Mouse (Mus musculus): ENCODE measurements around the gene Tnrc6b. TPM values are rescaled to one million over a fixed set of nuclear protein-coding genes. Genes with fewer than 3 reads are reported as not detected.
A peak's percentile ranks its signal among the peaks of the same experiment; 100 is the strongest.

Gene Tnrc6b
- total and polyA plus RNA-seq, 2 experiments from 2014 or later = 32.2 to 33.5 TPM

- Histone ChIP-seq H3K4me2 (ENCODE audit: low read depth, low read length) (peak within 1 kb of the TSS; percentile 89), H3K27ac (peak within 1 kb of the TSS; percentile 78), H3K9me3 (ENCODE audit: low read length) (no peaks in the 10 kb centered on the region), H3K36me3 (ENCODE audit: insufficient read depth, low read length) (peaks cover 5% of the 10 kb centered on the region), H3K4me3 (ENCODE audit: low read length) (peak within 1 kb of the TSS; percentile 71), H3K27me3 (ENCODE audit: insufficient read depth, low read length) (no peaks in the 10 kb centered on the region), H3K9ac (replicated peaks; ENCODE audit: low read length) (peak within 1 kb of the TSS; percentile 48), H3K4me1 (ENCODE audit: insufficient read depth, low read length) (peaks cover 5% of the 10 kb centered on the region)
- WGBS = under 1% methylated on average over 63 of the region's 63 CpGs
- ATAC-seq (peak; percentile 97), DNase-seq (ENCODE audit: low spot score) (peak; percentile 95)
- TF ChIP-seq CTCF (IDR thresholded peaks at IDR 0.05; ENCODE audit: low read depth) = peak; percentile 98
These were observed 237.3 kb downstream of the Tnrc6b start, which contains the start of gene Adsl for GRCm38 (mm10) chr15:80948145-80949135. Gene Adsl (plus strand): TSS chr15:80948490.

GRCm38 (mm10) chr15:80949431-80949830 lies 238.3 kb downstream of the Tnrc6b start:
- Histone ChIP-seq H3K9ac (replicated peaks; ENCODE audit: low read length) (no peak overlapping the region), H3K4me3 (ENCODE audit: low read length) (peak overlapping the region; percentile 71)

GRCm38 (mm10) chr15:80950055-80950454 lies 238.9 kb downstream of the Tnrc6b start:
- Histone ChIP-seq H3K4me3 (ENCODE audit: low read length) (no peak overlapping the region), H3K4me1 (ENCODE audit: insufficient read depth, low read length) (peaks cover 5% of the 10 kb centered on the region), H3K27me3 (ENCODE audit: insufficient read depth, low read length) (no peaks in the 10 kb centered on the region), H3K9ac (replicated peaks; ENCODE audit: low read length) (no peak overlapping the region), H3K9me3 (ENCODE audit: low read length) (no peaks in the 10 kb centered on the region), H3K27ac (no peak overlapping the region), H3K36me3 (ENCODE audit: insufficient read depth, low read length) (peaks cover 17% of the 10 kb centered on the region), H3K4me2 (ENCODE audit: low read depth, low read length) (peak overlapping the region; percentile 89; the same call in 1 of the 2 replicates)
- TF ChIP-seq CTCF (IDR thresholded peaks at IDR 0.05; ENCODE audit: low read depth) = no peak
- no peak for ATAC-seq
- WGBS = 87% methylated on average over 7 of the region's 7 CpGs
- DNase-seq (ENCODE audit: low spot score) = no peak

More at GRCm38 (mm10) chr15:80949431-80949830, 238.3 kb downstream of the Tnrc6b start:
- H3K4me2 ChIP-seq (ENCODE audit: low read depth, low read length) = peak overlapping the region; percentile 89
- no peak for ATAC-seq
- no peak for TF ChIP-seq CTCF (IDR thresholded peaks at IDR 0.05; ENCODE audit: low read depth)
- peaks cover 10% of the 10 kb centered on the region for H3K36me3 ChIP-seq (ENCODE audit: insufficient read depth, low read length)
- DNase-seq (ENCODE audit: low spot score) = no peak
- H3K27ac ChIP-seq = no peak overlapping the region
- H3K27me3 ChIP-seq (ENCODE audit: insufficient read depth, low read length) = no peaks in the 10 kb centered on the region
- H3K9me3 ChIP-seq (ENCODE audit: low read length) = no peaks in the 10 kb centered on the region
- peaks cover 5% of the 10 kb centered on the region for H3K4me1 ChIP-seq (ENCODE audit: insufficient read depth, low read length)
- WGBS = 58% methylated on average over 4 of the region's 4 CpGs

GRCm38 (mm10) chr15:80953971-80954370 lies 242.9 kb downstream of the Tnrc6b start:
- Histone ChIP-seq H3K27me3 (ENCODE audit: insufficient read depth, low read length) (no peaks in the 10 kb centered on the region), H3K36me3 (ENCODE audit: insufficient read depth, low read length) (peaks cover 39% of the 10 kb centered on the region), H3K9me3 (ENCODE audit: low read length) (no peaks in the 10 kb centered on the region), H3K9ac (replicated peaks; ENCODE audit: low read length) (no peak overlapping the region), H3K4me1 (ENCODE audit: insufficient read depth, low read length) (peaks cover 5% of the 10 kb centered on the region), H3K27ac (no peak overlapping the region), H3K4me2 (ENCODE audit: low read depth, low read length) (no peak overlapping the region), H3K4me3 (ENCODE audit: low read length) (no peak overlapping the region)
- TF ChIP-seq CTCF (IDR thresholded peaks at IDR 0.05; ENCODE audit: low read depth) = no peak
- ATAC-seq = no peak
- WGBS = 93% methylated on average over 9 of the region's 9 CpGs
- DNase-seq (ENCODE audit: low spot score) = no peak

- Histone ChIP-seq H3K9ac (replicated peaks; ENCODE audit: low read length) (no peak overlapping the region), H3K27ac (no peak overlapping the region), H3K4me2 (ENCODE audit: low read depth, low read length) (no peak overlapping the region), H3K27me3 (ENCODE audit: insufficient read depth, low read length) (no peaks in the 10 kb centered on the region), H3K9me3 (ENCODE audit: low read length) (no peaks in the 10 kb centered on the region), H3K4me1 (ENCODE audit: insufficient read depth, low read length) (no peaks in the 10 kb centered on the region), H3K4me3 (ENCODE audit: low read length) (no peak overlapping the region), H3K36me3 (ENCODE audit: insufficient read depth, low read length) (peaks cover 39% of the 10 kb centered on the region)
- WGBS = 76% methylated on average over 3 of the region's 3 CpGs
- DNase-seq (ENCODE audit: low spot score) (no peak), ATAC-seq (no peak)
- TF ChIP-seq CTCF (IDR thresholded peaks at IDR 0.05; ENCODE audit: low read depth) = no peak
These were observed 243.7 kb downstream of the Tnrc6b start for GRCm38 (mm10) chr15:80954861-80955260.

- TF ChIP-seq CTCF (IDR thresholded peaks at IDR 0.05; ENCODE audit: low read depth) = no peak
- ATAC-seq (no peak), DNase-seq (ENCODE audit: low spot score) (no peak)
- H3K9ac ChIP-seq (replicated peaks; ENCODE audit: low read length) = no peak overlapping the region
- H3K9me3 ChIP-seq (ENCODE audit: low read length) = no peaks in the 10 kb centered on the region
- H3K27me3 ChIP-seq (ENCODE audit: insufficient read depth, low read length) = no peaks in the 10 kb centered on the region
- peaks cover 45% of the 10 kb centered on the region for H3K36me3 ChIP-seq (ENCODE audit: insufficient read depth, low read length)
- H3K4me2 ChIP-seq (ENCODE audit: low read depth, low read length) = no peak overlapping the region
- 94% methylated on average over 12 of the region's 12 CpGs for WGBS
- no peak overlapping the region for H3K4me3 ChIP-seq (ENCODE audit: low read length)
- no peaks in the 10 kb centered on the region for H3K4me1 ChIP-seq (ENCODE audit: insufficient read depth, low read length)
- no peak overlapping the region for H3K27ac ChIP-seq
These were observed 244.8 kb downstream of the Tnrc6b start for GRCm38 (mm10) chr15:80955836-80956438.
